Mouse (Mus musculus) testis, adult 2 months (tissue): ENCODE measurements around the gene Anapc7. TPM values are rescaled to one million over a fixed set of nuclear protein-coding genes. Genes with fewer than 3 reads are reported as not detected.

Source experiments
- H3K27ac ChIP-seq: fragments of 200-500 bp; 2 replicates; pipeline ENCODE4 v1.5.1; 2012; ENCODE audit warnings: low read depth, low read length; ENCODE audit not compliant: control insufficient read depth, insufficient read depth
- H3K27me3 ChIP-seq: fragments of 200-500 bp; 2 replicates; pipeline ENCODE4 v1.6.1; 2012; ENCODE audit warnings: mild to moderate bottlenecking, low read length, moderate library complexity; ENCODE audit not compliant: control insufficient read depth, insufficient read depth
- H3K36me3 ChIP-seq: fragments of 200-500 bp; 2 replicates; pipeline ENCODE4 v1.6.1; 2012; ENCODE audit warnings: mild to moderate bottlenecking, low read length; ENCODE audit not compliant: control insufficient read depth, insufficient read depth
- H3K4me1 ChIP-seq: fragments of 200-500 bp; 2 replicates; pipeline ENCODE4 v1.6.1; 2012; ENCODE audit warnings: low read length; ENCODE audit not compliant: control insufficient read depth, insufficient read depth
- H3K4me3 ChIP-seq: fragments of 200-500 bp; 2 replicates; pipeline ENCODE4 v1.5.1; 2012; ENCODE audit warnings: low read depth, mild to moderate bottlenecking, low read length, moderate library complexity, mixed read lengths; ENCODE audit not compliant: control insufficient read depth
- CTCF ChIP-seq: fragments of 200-500 bp; IDR thresholded peaks from 2 replicates; pipeline ENCODE4 v1.5.1; 2012; ENCODE audit warnings: low read depth, mild to moderate bottlenecking, inconsistent platforms, low read length, moderate library complexity; ENCODE audit not compliant: control insufficient read depth, insufficient read depth, insufficient replicate concordance
- POLR2A ChIP-seq: fragments of 200-500 bp; IDR thresholded peaks from 2 replicates; pipeline ENCODE4 v1.6.1; 2012; ENCODE audit warnings: low read depth, mild to moderate bottlenecking, inconsistent platforms, low read length, moderate library complexity; ENCODE audit not compliant: control insufficient read depth
- polyA plus RNA-seq: library from polyadenylated mRNA; depleted of rRNA; stranded (reverse); fragments of >200 nt; gene quantifications from 2 replicates; pipeline ENCODE4 v1.2.3, GENCODE M21; 2012

The Anapc7 gene
- polyA plus RNA-seq, 1 experiment, result 16.2 TPM

GRCm38 (mm10) chr5:122390006-122390405, 31.5 kb upstream of the Anapc7 start:
- no peak overlapping the region for H3K27ac ChIP-seq
- H3K4me1 ChIP-seq, result peaks cover 2% of the 10 kb centered on the region; the same call in 1 of the 2 replicates
- H3K4me3 ChIP-seq, result no peak overlapping the region
- H3K36me3 ChIP-seq, result no peaks in the 10 kb centered on the region
- TF ChIP-seq POLR2A (no peak), CTCF (no peak)
- no peaks in the 10 kb centered on the region for H3K27me3 ChIP-seq

GRCm38 (mm10) chr5:122390671-122391070, 30.8 kb upstream of the Anapc7 start:
- H3K4me3 ChIP-seq, result no peak overlapping the region
- TF ChIP-seq POLR2A (no peak), CTCF (no peak)
- H3K27ac ChIP-seq, result no peak overlapping the region
- peaks cover 2% of the 10 kb centered on the region; the same call in 1 of the 2 replicates for H3K4me1 ChIP-seq
- no peaks in the 10 kb centered on the region for H3K36me3 ChIP-seq
- no peaks in the 10 kb centered on the region for H3K27me3 ChIP-seq

GRCm38 (mm10) chr5:122391178-122391785, 30.2 kb upstream of the Anapc7 start:
- H3K27me3 ChIP-seq, result no peaks in the 10 kb centered on the region
- no peaks in the 10 kb centered on the region for H3K36me3 ChIP-seq
- H3K4me3 ChIP-seq, result peak overlapping the region; percentile 87
- no peak overlapping the region for H3K27ac ChIP-seq
- TF ChIP-seq CTCF, result no peak
- no peak for TF ChIP-seq POLR2A
- H3K4me1 ChIP-seq, result peaks cover 2% of the 10 kb centered on the region; the same call in 1 of the 2 replicates

- H3K27ac ChIP-seq, result 0 out of 2 replicates have a peak within 1 kb of the TSS, but pooled peaks have one; percentile 9
- H3K27me3 ChIP-seq, result no peaks in the 10 kb centered on the region
- H3K4me3 ChIP-seq, result peak within 1 kb of the TSS; percentile 87
- no peaks in the 10 kb centered on the region for H3K36me3 ChIP-seq
- H3K4me1 ChIP-seq, result peaks cover 5% of the 10 kb centered on the region
- TF ChIP-seq CTCF (peak; percentile 97), POLR2A (peak; percentile 60)
Observed at GRCm38 (mm10) chr5:122391786-122392180, 29.7 kb upstream of the Anapc7 start, which contains the start of gene Arpc3. Gene Arpc3 (plus strand): TSS chr5:122391878.

- Histone ChIP-seq H3K27ac (0 out of 2 replicates have a peak overlapping the region, but pooled peaks have one; percentile 2), H3K4me3 (peak overlapping the region; percentile 87), H3K4me1 (peaks cover 5% of the 10 kb centered on the region), H3K27me3 (no peaks in the 10 kb centered on the region), H3K36me3 (no peaks in the 10 kb centered on the region)
- TF ChIP-seq POLR2A (no peak), CTCF (no peak)
Observed at GRCm38 (mm10) chr5:122392227-122393004, 29.1 kb upstream of the Anapc7 start.

GRCm38 (mm10) chr5:122393887-122394286, 27.6 kb upstream of the Anapc7 start:
- H3K4me1 ChIP-seq, result peaks cover 5% of the 10 kb centered on the region
- no peaks in the 10 kb centered on the region for H3K36me3 ChIP-seq
- no peaks in the 10 kb centered on the region for H3K27me3 ChIP-seq
- TF ChIP-seq CTCF (peak; percentile 67; the same call in 1 of the 2 replicates), POLR2A (no peak)
- no peak overlapping the region for H3K27ac ChIP-seq
- no peak overlapping the region for H3K4me3 ChIP-seq

- Histone ChIP-seq H3K4me1 (peaks cover 5% of the 10 kb centered on the region), H3K36me3 (no peaks in the 10 kb centered on the region), H3K27ac (peak overlapping the region; percentile 55; the same call in 1 of the 2 replicates), H3K27me3 (no peaks in the 10 kb centered on the region), H3K4me3 (no peak overlapping the region)
- TF ChIP-seq CTCF, result no peak
- TF ChIP-seq POLR2A, result no peak
Observed at GRCm38 (mm10) chr5:122396791-122397190, 24.7 kb upstream of the Anapc7 start.
